Mouse (Mus musculus): ENCODE measurements around the gene Bola1. TPM values are rescaled to one million over a fixed set of nuclear protein-coding genes. Genes with fewer than 3 reads are reported as not detected.

Gene Bola1
- polyA plus RNA-seq, 1 experiment = 48.1 TPM

GRCm38 (mm10) chr3:96230910-96231757, 11.6 kb upstream of the Bola1 start:
- TF ChIP-seq CTCF (IDR thresholded peaks at IDR 0.05; ENCODE audit: borderline replicate concordance, extremely low read depth, insufficient read depth, insufficient read length) (no peak), POLR2A (IDR thresholded peaks at IDR 0.05; ENCODE audit: borderline replicate concordance, extremely low read depth, insufficient read depth, insufficient read length, poor library complexity, severe bottlenecking) (no peak)
- no peak for DNase-seq (ENCODE audit: low read depth)

DNA sequence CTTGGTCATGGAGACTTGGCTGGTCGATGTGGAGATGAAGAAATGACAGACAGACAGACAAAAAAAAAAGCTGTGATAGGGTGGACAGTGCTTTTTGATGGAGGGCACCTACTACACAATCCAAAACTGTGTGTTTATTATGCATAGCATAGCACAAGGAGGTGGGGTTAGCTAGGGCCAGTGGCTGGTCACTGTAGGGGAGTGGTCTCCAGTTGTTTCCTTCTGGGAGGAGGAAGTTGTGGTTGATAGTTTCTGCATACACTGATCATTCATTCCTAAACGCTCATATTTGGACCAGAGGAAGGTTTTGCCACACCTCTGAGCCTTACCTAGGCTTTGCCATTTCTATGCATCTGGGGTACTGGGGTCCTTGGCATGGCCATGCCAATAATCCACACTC, 10.9 kb upstream of the Bola1 start:
- TF ChIP-seq POLR2A (IDR thresholded peaks at IDR 0.05; ENCODE audit: borderline replicate concordance, extremely low read depth, insufficient read depth, insufficient read length, poor library complexity, severe bottlenecking) (no peak), CTCF (IDR thresholded peaks at IDR 0.05; ENCODE audit: borderline replicate concordance, extremely low read depth, insufficient read depth, insufficient read length) (no peak)
- DNase-seq (ENCODE audit: low read depth) = no peak

DNA sequence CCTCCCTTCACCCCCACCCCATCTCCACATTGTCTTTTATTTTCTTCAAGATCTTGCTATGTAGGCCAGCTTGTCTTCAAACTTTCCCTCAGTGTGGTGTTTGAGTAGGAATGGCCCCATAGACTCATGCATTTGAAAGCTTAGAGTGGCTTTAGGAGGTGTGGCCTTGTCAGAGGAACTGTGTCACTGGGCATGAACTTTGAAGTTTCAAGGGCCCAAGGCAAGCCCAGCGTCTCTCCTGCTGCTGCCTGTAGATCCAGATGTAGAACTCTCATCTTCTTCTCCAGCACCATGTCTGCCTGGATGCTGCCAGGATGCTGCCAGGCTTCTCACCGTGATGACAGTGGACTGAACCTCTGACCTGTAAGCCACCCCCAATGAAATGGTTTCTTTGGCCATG, 9.3 kb upstream of the Bola1 start:
- TF ChIP-seq POLR2A (IDR thresholded peaks at IDR 0.05; ENCODE audit: borderline replicate concordance, extremely low read depth, insufficient read depth, insufficient read length, poor library complexity, severe bottlenecking) (no peak), CTCF (IDR thresholded peaks at IDR 0.05; ENCODE audit: borderline replicate concordance, extremely low read depth, insufficient read depth, insufficient read length) (no peak)
- DNase-seq (ENCODE audit: low read depth) = no peak

- DNase-seq (ENCODE audit: low read depth) = no peak
- no peak for TF ChIP-seq POLR2A (IDR thresholded peaks at IDR 0.05; ENCODE audit: borderline replicate concordance, extremely low read depth, insufficient read depth, insufficient read length, poor library complexity, severe bottlenecking)
- TF ChIP-seq CTCF (IDR thresholded peaks at IDR 0.05; ENCODE audit: borderline replicate concordance, extremely low read depth, insufficient read depth, insufficient read length) = no peak
These were observed 7.5 kb upstream of the Bola1 start for GRCm38 (mm10) chr3:96226695-96227648.

- no peak for TF ChIP-seq POLR2A (IDR thresholded peaks at IDR 0.05; ENCODE audit: borderline replicate concordance, extremely low read depth, insufficient read depth, insufficient read length, poor library complexity, severe bottlenecking)
- no peak for TF ChIP-seq CTCF (IDR thresholded peaks at IDR 0.05; ENCODE audit: borderline replicate concordance, extremely low read depth, insufficient read depth, insufficient read length)
- no peak for DNase-seq (ENCODE audit: low read depth)
These were observed 5.9 kb upstream of the Bola1 start for GRCm38 (mm10) chr3:96225421-96225820.

DNA sequence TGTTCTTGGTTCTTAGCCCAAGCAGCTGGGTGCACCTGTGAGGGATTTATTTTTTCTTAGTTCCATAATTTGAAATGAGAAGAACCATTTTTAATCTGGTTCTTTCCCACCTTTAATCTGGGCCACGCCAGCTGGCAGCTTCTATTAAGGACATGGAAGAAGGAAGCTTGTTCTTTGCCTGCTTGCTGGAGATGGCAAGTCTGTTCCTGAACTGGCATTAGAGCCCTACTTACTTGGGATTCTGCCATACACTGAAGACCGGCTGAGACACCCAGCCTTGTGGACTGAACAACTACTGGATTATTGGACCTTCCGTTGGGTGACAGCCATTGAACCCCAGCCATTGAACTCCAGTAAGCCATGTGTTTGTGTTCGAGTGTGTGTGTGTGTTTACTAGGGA, 3.3 kb upstream of the Bola1 start:
- TF ChIP-seq CTCF (IDR thresholded peaks at IDR 0.05; ENCODE audit: borderline replicate concordance, extremely low read depth, insufficient read depth, insufficient read length) (no peak), POLR2A (IDR thresholded peaks at IDR 0.05; ENCODE audit: borderline replicate concordance, extremely low read depth, insufficient read depth, insufficient read length, poor library complexity, severe bottlenecking) (no peak)
- DNase-seq (ENCODE audit: low read depth) = no peak

DNA sequence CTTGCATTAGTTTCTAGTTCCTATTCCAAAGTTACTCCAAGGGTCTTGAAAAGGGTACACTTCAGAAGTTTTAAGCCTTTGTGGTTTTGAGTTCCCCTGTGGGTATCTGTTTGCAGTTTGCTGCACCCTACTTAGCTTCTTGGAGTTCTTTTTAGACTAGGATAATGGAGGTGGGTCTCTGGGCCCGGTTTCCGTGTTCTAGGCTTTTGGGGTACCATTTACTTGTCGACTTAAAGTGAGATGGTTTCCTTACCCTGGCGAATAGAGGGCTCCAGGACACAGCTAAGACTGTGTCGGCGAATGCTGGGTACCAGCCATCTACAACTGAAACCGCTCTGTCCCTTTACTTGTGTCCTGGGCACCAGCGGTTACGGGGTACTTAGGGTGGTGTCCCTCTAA, 2.1 kb upstream of the Bola1 start:
- TF ChIP-seq CTCF (IDR thresholded peaks at IDR 0.05; ENCODE audit: borderline replicate concordance, extremely low read depth, insufficient read depth, insufficient read length) = no peak
- peak; percentile 43 for DNase-seq (ENCODE audit: low read depth)

DNA sequence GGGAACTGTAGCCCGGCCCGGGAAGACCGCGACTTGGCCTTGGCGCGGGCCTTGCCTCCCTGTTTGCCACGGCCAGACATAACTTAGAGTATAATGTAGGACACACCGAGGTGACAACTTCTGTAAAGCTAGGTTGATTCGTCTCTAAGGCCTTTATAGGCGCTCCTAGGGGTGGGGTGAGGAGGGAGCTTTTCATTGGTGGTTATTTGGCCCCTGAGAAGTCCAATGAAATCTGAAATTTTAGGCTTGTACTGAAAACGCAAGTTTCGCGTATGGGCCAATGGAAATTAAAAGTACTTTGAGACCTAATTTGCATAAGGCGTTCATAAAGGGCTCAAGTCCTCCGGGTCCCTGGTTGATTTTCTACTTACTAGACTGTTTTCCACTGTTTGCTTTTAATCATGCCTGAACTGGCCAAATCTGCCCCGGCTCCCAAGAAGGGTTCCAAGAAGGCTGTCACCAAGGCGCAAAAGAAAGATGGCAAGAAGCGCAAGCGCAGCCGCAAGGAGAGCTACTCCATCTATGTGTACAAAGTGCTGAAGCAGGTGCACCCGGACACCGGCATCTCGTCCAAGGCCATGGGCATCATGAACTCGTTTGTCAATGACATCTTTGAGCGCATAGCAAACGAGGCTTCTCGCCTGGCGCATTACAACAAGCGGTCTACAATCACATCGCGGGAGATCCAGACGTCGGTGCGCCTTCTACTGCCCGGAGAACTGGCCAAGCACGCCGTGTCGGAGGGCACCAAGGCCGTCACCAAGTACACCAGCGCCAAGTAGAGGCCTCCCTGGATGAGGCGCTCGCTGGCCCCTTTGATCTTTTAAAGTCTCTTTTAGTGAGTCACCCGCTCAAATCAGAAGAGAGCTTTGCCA, 1.5 kb upstream of the Bola1 start, which contains the start of the genes Hist2h2ac and Hist2h2be:
Gene Hist2h2ac (minus strand): TSS at position 116 of the 875 bp plus-strand sequence.
Gene Hist2h2be (plus strand): TSS at position 355 of the 875 bp plus-strand sequence.
- TF ChIP-seq POLR2A (IDR thresholded peaks at IDR 0.05; ENCODE audit: borderline replicate concordance, extremely low read depth, insufficient read depth, insufficient read length, poor library complexity, severe bottlenecking) (peak; percentile 57; the same call in 1 of the 2 replicates), CTCF (IDR thresholded peaks at IDR 0.05; ENCODE audit: borderline replicate concordance, extremely low read depth, insufficient read depth, insufficient read length) (no peak)

GRCm38 (mm10) chr3:96220131-96220764, 739 bp upstream of the Bola1 start:
- peak; percentile 62 for DNase-seq (ENCODE audit: low read depth)

More for the DNA sequence above, 1.5 kb upstream of the Bola1 start, which contains the start of the genes Hist2h2ac and Hist2h2be:
- DNase-seq (ENCODE audit: low read depth) = peak; percentile 97

- no peak for DNase-seq (ENCODE audit: low read depth)
- TF ChIP-seq CTCF (IDR thresholded peaks at IDR 0.05; ENCODE audit: borderline replicate concordance, extremely low read depth, insufficient read depth, insufficient read length) (no peak), POLR2A (IDR thresholded peaks at IDR 0.05; ENCODE audit: borderline replicate concordance, extremely low read depth, insufficient read depth, insufficient read length, poor library complexity, severe bottlenecking) (no peak)
These were observed 293 bp downstream of the Bola1 start for GRCm38 (mm10) chr3:96219191-96219641.

All from brain, embryonic 14.5 days (tissue).